Mouse (Mus musculus) testis, postnatal 10 days (tissue): ENCODE results near the gene Sh3pxd2a.
"Not testable (repeated sequence)": the region's sequence is repeated elsewhere in the genome, so short reads cannot be mapped to it uniquely, and the experiment has no call there.

Experiments
- DNase-seq: peaks from one replicate; pipeline ENCODE4 v3.0.0; 2021; ENCODE audit warnings: low spot score

Gene Sh3pxd2a

GRCm38 (mm10) chr19:47407332-47407731 is 56.9 kb downstream of the Sh3pxd2a start:
- no peak for DNase-seq

- DNase-seq = no peak
Measured at GRCm38 (mm10) chr19:47406524-47406923, 57.7 kb downstream of the Sh3pxd2a start.

- DNase-seq = no peak
Measured at GRCm38 (mm10) chr19:47405548-47405947, 58.7 kb downstream of the Sh3pxd2a start.

- DNase-seq = no peak
Measured at GRCm38 (mm10) chr19:47403391-47404379, 60.5 kb downstream of the Sh3pxd2a start.

- DNase-seq = no peak
Measured at GRCm38 (mm10) chr19:47402976-47403375, 61.2 kb downstream of the Sh3pxd2a start.

- no peak for DNase-seq
Measured at GRCm38 (mm10) chr19:47402544-47402943, 61.7 kb downstream of the Sh3pxd2a start.

- DNase-seq = no peak
Measured at GRCm38 (mm10) chr19:47399709-47400108, 64.5 kb downstream of the Sh3pxd2a start.

GRCm38 (mm10) chr19:47399029-47399428 is 65.2 kb downstream of the Sh3pxd2a start:
- DNase-seq = no peak

- DNase-seq = no peak
Measured at GRCm38 (mm10) chr19:47397882-47398671, 66.1 kb downstream of the Sh3pxd2a start.

GRCm38 (mm10) chr19:47395338-47395737 is 68.9 kb downstream of the Sh3pxd2a start:
- DNase-seq = no peak

GRCm38 (mm10) chr19:47394781-47395180 is 69.4 kb downstream of the Sh3pxd2a start:
- not testable (repeated sequence) for DNase-seq

GRCm38 (mm10) chr19:47390878-47391277 is 73.3 kb downstream of the Sh3pxd2a start:
- DNase-seq = no peak

- no peak for DNase-seq
Measured at GRCm38 (mm10) chr19:47387887-47388286, 76.3 kb downstream of the Sh3pxd2a start.

- DNase-seq = no peak
Measured at GRCm38 (mm10) chr19:47387395-47387794, 76.8 kb downstream of the Sh3pxd2a start.

GRCm38 (mm10) chr19:47385971-47386370 is 78.2 kb downstream of the Sh3pxd2a start:
- no peak for DNase-seq

- DNase-seq = no peak
Measured at GRCm38 (mm10) chr19:47384639-47385038, 79.6 kb downstream of the Sh3pxd2a start.

GRCm38 (mm10) chr19:47384036-47384435 is 80.2 kb downstream of the Sh3pxd2a start:
- DNase-seq = no peak

- DNase-seq = no peak
Measured at GRCm38 (mm10) chr19:47382268-47382667, 81.9 kb downstream of the Sh3pxd2a start.

GRCm38 (mm10) chr19:47381011-47381410 is 83.2 kb downstream of the Sh3pxd2a start:
- no peak for DNase-seq

- DNase-seq = no peak
Measured at GRCm38 (mm10) chr19:47379141-47379540, 85.1 kb downstream of the Sh3pxd2a start.

- no peak for DNase-seq
Measured at GRCm38 (mm10) chr19:47374916-47375573, 89.2 kb downstream of the Sh3pxd2a start.

GRCm38 (mm10) chr19:47374440-47374839 is 89.8 kb downstream of the Sh3pxd2a start:
- DNase-seq = peak; percentile 82
